In the genomic region with DNA sequence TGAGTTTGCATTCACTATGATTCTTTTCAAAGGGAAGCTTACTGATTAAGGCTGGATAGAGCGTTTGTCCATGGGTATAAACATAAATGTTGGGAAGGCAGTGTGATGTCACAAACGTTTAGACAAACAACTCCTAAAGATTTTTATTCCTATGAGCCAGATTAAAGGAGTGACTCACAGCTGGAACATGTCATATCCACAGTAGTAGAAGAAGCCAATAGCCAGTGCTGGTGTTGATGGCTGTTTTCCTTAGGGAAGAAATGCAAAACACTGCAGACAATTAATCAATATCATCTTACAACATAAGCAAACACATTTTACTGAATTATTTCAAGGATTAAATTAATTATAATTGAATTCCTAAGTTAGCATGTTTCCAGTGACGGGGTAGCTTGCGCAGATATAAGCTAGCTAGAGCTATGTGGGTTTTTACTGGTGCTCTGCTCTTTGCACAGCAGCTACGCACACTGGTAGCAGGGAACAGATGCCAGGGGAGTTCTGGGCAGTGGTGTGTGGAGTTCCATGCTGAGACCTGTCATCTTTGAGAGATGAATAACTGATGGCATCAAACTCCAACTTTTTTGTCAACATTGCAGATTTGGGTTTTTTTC, we compare ENCODE assay signal across 21 mouse cellular contexts. TPM values are rescaled to one million over a fixed set of nuclear protein-coding genes. Genes with fewer than 3 reads are reported as not detected.
"Had no signal": no experiment of that assay in that cellular context is flagged by ENCODE, and none has a peak within 500 bp of the region (broad histone marks: within the 10 kb centered on the region; RNA-seq: fewer than 3 reads in every experiment).

No protein-coding gene starts in this region.

- H3K27me3 ChIP-seq: kidney, embryonic 15.5 days; liver, embryonic 13.5 days; megakaryocyte, embryonic 14.5 days; midbrain, embryonic 13.5 days; neural tube, embryonic 13.5 days; stomach, embryonic 15.5 days had no signal

- H3K9me3 ChIP-seq: kidney, embryonic 15.5 days; liver, embryonic 13.5 days; megakaryocyte, embryonic 14.5 days; midbrain, embryonic 10.5 days; midbrain, embryonic 13.5 days; neural tube, embryonic 13.5 days; stomach, embryonic 15.5 days had no signal

- DNase-seq: kidney, adult 18-20 months; kidney, postnatal 25 days; layer of hippocampus, adult 9-11 months; liver, embryonic 13.5 days; retina, postnatal 1 day; right cerebral cortex, postnatal 25 days; spleen, adult 18-20 months; thymus, adult 2 months; thymus, postnatal 14 days; thymus, postnatal 4 days had no signal

- H3K4me1 ChIP-seq: kidney, embryonic 15.5 days; liver, embryonic 13.5 days; midbrain, embryonic 10.5 days; midbrain, embryonic 13.5 days; stomach, embryonic 15.5 days had no signal

- H3K27ac ChIP-seq: kidney, embryonic 15.5 days; layer of hippocampus, adult 2 months; left cerebral cortex, adult 2 months; liver, embryonic 13.5 days; midbrain, embryonic 10.5 days; midbrain, embryonic 13.5 days; neural tube, embryonic 13.5 days; stomach, embryonic 15.5 days had no signal

- H3K4me2 ChIP-seq: kidney, embryonic 15.5 days; liver, embryonic 13.5 days; midbrain, embryonic 13.5 days; neural tube, embryonic 13.5 days; stomach, embryonic 15.5 days had no signal

- ATAC-seq: midbrain, embryonic 13.5 days; midbrain, embryonic 16.5 days had no signal

- H3K36me3 ChIP-seq: kidney, embryonic 15.5 days; liver, embryonic 13.5 days; midbrain, embryonic 10.5 days; midbrain, embryonic 13.5 days; neural tube, embryonic 13.5 days; stomach, embryonic 15.5 days had no signal

- H3K9ac ChIP-seq: kidney, embryonic 15.5 days; liver, embryonic 13.5 days; midbrain, embryonic 13.5 days; neural tube, embryonic 13.5 days; stomach, embryonic 15.5 days had no signal

- H3K4me3 ChIP-seq: kidney, embryonic 15.5 days; layer of hippocampus, adult 2 months; left cerebral cortex, adult 2 months; liver, embryonic 13.5 days; megakaryocyte, embryonic 14.5 days; midbrain, embryonic 10.5 days; midbrain, embryonic 13.5 days; myocyte; neural tube, embryonic 13.5 days; stomach, embryonic 15.5 days had no signal

RNA-seq across cellular contexts. Expression of a gene that starts 29.1 kb away (rescaled TPM):
- polyA plus RNA-seq: liver, adult 2 months; myocyte had no signal
